ENCODE assay signal across 13 mouse cellular contexts in genomic region chr2:103088099-103088498, GRCm38 (mm10). TPM values are rescaled to one million over a fixed set of nuclear protein-coding genes. Genes with fewer than 3 reads are reported as not detected.
DNase-seq lines count a peak whose midpoint lies in the region; ATAC-seq and TF ChIP-seq lines count a peak whose summit lies in the region.
"Had no signal": no experiment of that assay in that cellular context is flagged by ENCODE, and none has a peak within 500 bp of the region (broad histone marks: within the 10 kb centered on the region; RNA-seq: fewer than 3 reads in every experiment).

No protein-coding gene starts in this region.

- H3K27ac ChIP-seq in layer of hippocampus, adult 2 months, result no peak overlapping the region
- H3K27ac ChIP-seq: hindbrain, embryonic 15.5 days had no signal

- DNase-seq in CD4-positive, CD25-positive, alpha-beta regulatory T cell, adult 2 months (ENCODE audit: low read depth, low spot score), result peak; percentile 23
- DNase-seq in layer of hippocampus, adult 2 months (ENCODE audit: low spot score in 2 of 2), result no peak
- no peak for DNase-seq in layer of hippocampus, adult 8-10 months (ENCODE audit: low spot score in 2 of 2)
- DNase-seq in 3T3-L1 (ENCODE audit: low read depth, low spot score), result peak; percentile 16
- DNase-seq in ZHBTc4 (ENCODE audit: low read depth, low spot score), result peak; percentile 65
- no peak for DNase-seq in adipocyte (ENCODE audit: low spot score)
- no peak for DNase-seq in right cerebral cortex, postnatal 14 days
- DNase-seq: layer of hippocampus, adult 9-11 months; thymus, postnatal 36 days had no signal

- TF ChIP-seq CTCF in layer of hippocampus, adult 2 months (conservative IDR thresholded peaks at IDR 0.05), result peak; percentile 69

- H3K4me3 ChIP-seq in layer of hippocampus, adult 2 months, result no peak overlapping the region
- H3K4me3 ChIP-seq: heart, embryonic 12.5 days; hindbrain, embryonic 15.5 days; myocyte had no signal

- no peak for ATAC-seq in CD4-positive, CD25-positive, alpha-beta regulatory T cell, adult 4 months

RNA-seq across cellular contexts. Expression of gene Apip, which starts 14.6 kb away (rescaled TPM):
- polyA plus RNA-seq in CD4-positive, CD25-positive, alpha-beta regulatory T cell, adult 4 months (2017; shearing (Covaris generic)), result 10 to 100 TPM; 19.3 to 28.6 TPM
- 10 to 100 TPM; 19.3 to 24.4 TPM for total RNA-seq in layer of hippocampus, adult 2 months (2021)
- total RNA-seq in layer of hippocampus, adult 8-10 months (2022), result 10 to 100 TPM; 20.0 to 28.3 (median 24.5) TPM

RNA-seq across cellular contexts. Expression of gene Pdhx, which starts 14.8 kb away (rescaled TPM):
- 10 to 100 TPM; 17.0 to 24.1 TPM for polyA plus RNA-seq in CD4-positive, CD25-positive, alpha-beta regulatory T cell, adult 4 months (2017; shearing (Covaris generic))
- 10 to 100 TPM; 53.7 to 55.5 TPM for total RNA-seq in layer of hippocampus, adult 2 months (2021)
- 10 to 100 TPM; 49.7 to 58.1 (median 54.4) TPM for total RNA-seq in layer of hippocampus, adult 8-10 months (2022)

Comparison
In these comparisons a context has a peak if more than half of its experiments do, and no peak if none do; other contexts are left out.
1. DNase-seq: peak in CD4-positive, CD25-positive, alpha-beta regulatory T cell, adult 2 months (single experiment), 3T3-L1 (single experiment) and ZHBTc4 (single experiment); none in layer of hippocampus, adult 2 months (0 of 2), layer of hippocampus, adult 8-10 months (0 of 2), adipocyte (single experiment) and right cerebral cortex, postnatal 14 days (single experiment).